Mouse (Mus musculus): ENCODE measurements around the gene Cacnb4. TPM values are rescaled to one million over a fixed set of nuclear protein-coding genes. Genes with fewer than 3 reads are reported as not detected.

Gene Cacnb4
- polyA plus RNA-seq, 1 experiment from 2014 or later, result 0.34 TPM

DNA sequence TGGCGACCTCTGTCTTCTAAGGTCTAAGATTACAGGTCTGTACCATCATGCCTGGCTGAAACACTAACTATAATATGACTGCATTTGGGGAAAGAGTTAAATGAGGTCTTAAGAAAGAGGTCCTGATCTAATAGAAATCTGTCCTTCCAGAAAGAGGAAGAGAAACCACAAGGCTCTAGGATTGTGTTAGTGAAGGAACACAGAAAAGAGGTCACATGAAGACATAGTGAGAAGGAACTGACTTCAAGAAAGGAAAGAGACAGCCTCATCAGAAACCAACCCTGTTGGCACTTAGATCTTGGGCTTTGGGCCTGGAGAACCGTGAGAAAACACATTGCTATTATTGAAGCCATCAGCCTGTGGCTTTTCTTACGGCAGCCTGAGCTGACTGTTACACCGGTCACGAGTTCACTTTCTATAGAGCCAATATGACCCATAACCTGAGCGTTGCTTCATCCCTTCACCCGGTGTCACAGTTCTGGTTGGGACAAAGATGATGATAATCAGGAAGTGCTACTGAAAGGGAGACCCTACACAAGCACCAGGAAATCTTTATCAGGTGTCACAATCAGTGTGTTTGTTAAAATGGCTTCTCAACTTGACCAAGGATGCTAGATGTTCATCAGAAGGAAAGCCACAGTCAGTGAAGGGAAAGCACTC is 153.4 kb downstream of the Cacnb4 start:
- Histone ChIP-seq H3K27me3 (ENCODE audit: control insufficient read depth, insufficient read depth, low read length) (no peaks in the 10 kb centered on the region), H3K9ac (ENCODE audit: low read length) (no peak overlapping the region), H3K4me2 (ENCODE audit: low read depth, low read length) (no peak overlapping the region), H3K36me3 (ENCODE audit: control insufficient read depth, insufficient read depth) (no peaks in the 10 kb centered on the region), H3K27ac (ENCODE audit: low read length) (no peak overlapping the region), H3K9me3 (replicated peaks; ENCODE audit: control insufficient read depth, low read length) (no peaks in the 10 kb centered on the region), H3K4me3 (ENCODE audit: low read length) (no peak overlapping the region), H3K4me1 (ENCODE audit: control insufficient read depth, insufficient read depth, low read length) (no peaks in the 10 kb centered on the region)
- ATAC-seq (replicated peaks; ENCODE audit: extremely low read depth, insufficient read depth, low FRiP score), result no peak
- WGBS, result 89% methylated on average over 7 of the region's 7 CpGs

GRCm38 (mm10) chr2:52521012-52521411 is 155.6 kb downstream of the Cacnb4 start:
- no peak for ATAC-seq (replicated peaks; ENCODE audit: extremely low read depth, insufficient read depth, low FRiP score)
- no peaks in the 10 kb centered on the region for H3K9me3 ChIP-seq (replicated peaks; ENCODE audit: control insufficient read depth, low read length)
- WGBS, result 73% methylated on average over 1 of the region's 1 CpGs
- no peak overlapping the region for H3K4me2 ChIP-seq (ENCODE audit: low read depth, low read length)
- no peak overlapping the region for H3K27ac ChIP-seq (ENCODE audit: low read length)
- H3K4me3 ChIP-seq (ENCODE audit: low read length), result no peak overlapping the region
- no peaks in the 10 kb centered on the region for H3K4me1 ChIP-seq (ENCODE audit: control insufficient read depth, insufficient read depth, low read length)
- no peak overlapping the region for H3K9ac ChIP-seq (ENCODE audit: low read length)
- H3K36me3 ChIP-seq (ENCODE audit: control insufficient read depth, insufficient read depth), result no peaks in the 10 kb centered on the region
- H3K27me3 ChIP-seq (ENCODE audit: control insufficient read depth, insufficient read depth, low read length), result no peaks in the 10 kb centered on the region

GRCm38 (mm10) chr2:52518740-52519139 is 157.9 kb downstream of the Cacnb4 start:
- Histone ChIP-seq H3K9me3 (replicated peaks; ENCODE audit: control insufficient read depth, low read length) (no peaks in the 10 kb centered on the region), H3K4me1 (ENCODE audit: control insufficient read depth, insufficient read depth, low read length) (no peaks in the 10 kb centered on the region), H3K27ac (ENCODE audit: low read length) (no peak overlapping the region), H3K4me3 (ENCODE audit: low read length) (no peak overlapping the region), H3K36me3 (ENCODE audit: control insufficient read depth, insufficient read depth) (no peaks in the 10 kb centered on the region), H3K27me3 (ENCODE audit: control insufficient read depth, insufficient read depth, low read length) (no peaks in the 10 kb centered on the region), H3K9ac (ENCODE audit: low read length) (no peak overlapping the region), H3K4me2 (ENCODE audit: low read depth, low read length) (no peak overlapping the region)
- 67% methylated on average over 4 of the region's 4 CpGs for WGBS
- ATAC-seq (replicated peaks; ENCODE audit: extremely low read depth, insufficient read depth, low FRiP score), result no peak

DNA sequence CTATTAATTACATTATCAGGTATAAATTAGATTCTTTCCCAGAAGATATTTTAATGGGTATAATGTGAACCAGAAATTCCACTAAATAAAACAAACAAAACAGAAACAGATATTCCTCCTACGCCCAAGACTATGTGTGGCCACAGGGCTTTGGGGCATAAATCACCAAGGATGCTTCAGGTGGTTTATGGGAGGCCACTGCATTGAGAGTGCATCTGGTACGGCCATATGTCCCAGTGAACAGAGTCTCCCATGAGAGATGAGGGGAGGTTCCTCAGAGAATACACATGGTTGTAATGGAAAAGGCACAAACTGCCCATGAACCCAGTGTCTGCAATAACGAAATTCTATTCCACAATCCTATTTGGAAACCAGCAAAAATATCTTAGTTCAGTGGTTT is 160.1 kb downstream of the Cacnb4 start:
- Histone ChIP-seq H3K36me3 (ENCODE audit: control insufficient read depth, insufficient read depth) (no peaks in the 10 kb centered on the region), H3K9ac (ENCODE audit: low read length) (no peak overlapping the region), H3K4me1 (ENCODE audit: control insufficient read depth, insufficient read depth, low read length) (no peaks in the 10 kb centered on the region), H3K9me3 (replicated peaks; ENCODE audit: control insufficient read depth, low read length) (no peaks in the 10 kb centered on the region), H3K27me3 (ENCODE audit: control insufficient read depth, insufficient read depth, low read length) (no peaks in the 10 kb centered on the region), H3K4me3 (ENCODE audit: low read length) (no peak overlapping the region), H3K27ac (ENCODE audit: low read length) (no peak overlapping the region), H3K4me2 (ENCODE audit: low read depth, low read length) (no peak overlapping the region)
- 86% methylated on average over 3 of the region's 3 CpGs for WGBS
- no peak for ATAC-seq (replicated peaks; ENCODE audit: extremely low read depth, insufficient read depth, low FRiP score)

DNA sequence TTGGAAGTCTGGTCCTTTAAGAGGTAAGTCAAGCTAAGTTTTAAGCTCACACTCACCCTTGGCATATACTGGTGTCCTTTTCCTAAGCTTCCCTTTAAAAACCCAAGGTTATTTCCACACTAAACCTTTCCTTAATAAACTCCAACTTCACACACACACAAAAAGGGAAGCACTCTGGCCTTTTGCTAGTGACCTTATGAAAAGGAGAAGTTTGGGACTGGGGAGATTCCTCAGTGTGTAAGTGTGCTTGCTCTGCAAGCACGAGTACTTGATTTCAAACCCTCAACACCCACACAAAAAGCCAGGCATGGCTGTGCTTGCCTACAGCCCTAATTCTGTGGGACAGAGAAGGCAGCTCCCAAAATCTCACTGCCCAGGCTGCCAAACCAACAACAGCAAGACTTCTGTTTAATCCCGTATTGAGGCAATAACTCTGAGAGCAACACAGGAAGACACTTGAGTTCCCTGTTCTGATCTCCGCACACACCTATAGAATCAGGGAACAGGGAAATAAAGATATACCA is 163.7 kb downstream of the Cacnb4 start:
- Histone ChIP-seq H3K4me1 (ENCODE audit: control insufficient read depth, insufficient read depth, low read length) (no peaks in the 10 kb centered on the region), H3K4me3 (ENCODE audit: low read length) (no peak overlapping the region), H3K27me3 (ENCODE audit: control insufficient read depth, insufficient read depth, low read length) (no peaks in the 10 kb centered on the region), H3K27ac (ENCODE audit: low read length) (no peak overlapping the region), H3K9ac (ENCODE audit: low read length) (no peak overlapping the region), H3K4me2 (ENCODE audit: low read depth, low read length) (no peak overlapping the region), H3K9me3 (replicated peaks; ENCODE audit: control insufficient read depth, low read length) (no peaks in the 10 kb centered on the region), H3K36me3 (ENCODE audit: control insufficient read depth, insufficient read depth) (no peaks in the 10 kb centered on the region)
- ATAC-seq (replicated peaks; ENCODE audit: extremely low read depth, insufficient read depth, low FRiP score), result no peak
- 63% methylated on average over 3 of the region's 3 CpGs for WGBS

- H3K27me3 ChIP-seq (ENCODE audit: control insufficient read depth, insufficient read depth, low read length), result no peaks in the 10 kb centered on the region
- WGBS, result 64% methylated on average over 3 of the region's 3 CpGs
- no peaks in the 10 kb centered on the region for H3K4me1 ChIP-seq (ENCODE audit: control insufficient read depth, insufficient read depth, low read length)
- no peaks in the 10 kb centered on the region for H3K9me3 ChIP-seq (replicated peaks; ENCODE audit: control insufficient read depth, low read length)
- H3K9ac ChIP-seq (ENCODE audit: low read length), result no peak overlapping the region
- no peaks in the 10 kb centered on the region for H3K36me3 ChIP-seq (ENCODE audit: control insufficient read depth, insufficient read depth)
- H3K4me3 ChIP-seq (ENCODE audit: low read length), result no peak overlapping the region
- H3K4me2 ChIP-seq (ENCODE audit: low read depth, low read length), result no peak overlapping the region
- no peak for ATAC-seq (replicated peaks; ENCODE audit: extremely low read depth, insufficient read depth, low FRiP score)
- no peak overlapping the region for H3K27ac ChIP-seq (ENCODE audit: low read length)
Measured at GRCm38 (mm10) chr2:52512206-52512605, 164.4 kb downstream of the Cacnb4 start.

DNA sequence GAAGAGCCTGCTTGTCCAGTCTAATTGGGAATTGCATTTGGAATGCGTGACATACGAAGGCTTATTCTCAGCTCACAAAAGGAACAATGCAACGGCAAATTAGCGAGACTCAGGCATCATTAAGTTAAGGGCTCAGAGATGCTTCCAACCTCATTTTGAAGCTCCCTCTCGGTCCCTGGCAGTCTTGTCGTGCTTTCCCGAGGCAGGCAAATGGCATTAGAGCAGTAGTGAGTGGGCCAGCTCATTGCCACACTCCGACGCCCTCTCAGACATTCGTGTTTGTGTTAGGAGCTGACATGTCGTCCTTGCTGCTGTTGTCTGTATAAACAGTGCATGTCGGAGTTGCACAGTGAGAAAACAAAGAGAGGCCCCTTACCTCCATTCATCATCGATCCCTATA is 164.8 kb downstream of the Cacnb4 start:
- 60% methylated on average over 13 of the region's 13 CpGs for WGBS
- Histone ChIP-seq H3K4me2 (ENCODE audit: low read depth, low read length) (no peak overlapping the region), H3K9me3 (replicated peaks; ENCODE audit: control insufficient read depth, low read length) (no peaks in the 10 kb centered on the region), H3K27me3 (ENCODE audit: control insufficient read depth, insufficient read depth, low read length) (no peaks in the 10 kb centered on the region), H3K9ac (ENCODE audit: low read length) (no peak overlapping the region), H3K36me3 (ENCODE audit: control insufficient read depth, insufficient read depth) (no peaks in the 10 kb centered on the region), H3K4me3 (ENCODE audit: low read length) (no peak overlapping the region), H3K27ac (ENCODE audit: low read length) (no peak overlapping the region), H3K4me1 (ENCODE audit: control insufficient read depth, insufficient read depth, low read length) (no peaks in the 10 kb centered on the region)
- no peak for ATAC-seq (replicated peaks; ENCODE audit: extremely low read depth, insufficient read depth, low FRiP score)

DNA sequence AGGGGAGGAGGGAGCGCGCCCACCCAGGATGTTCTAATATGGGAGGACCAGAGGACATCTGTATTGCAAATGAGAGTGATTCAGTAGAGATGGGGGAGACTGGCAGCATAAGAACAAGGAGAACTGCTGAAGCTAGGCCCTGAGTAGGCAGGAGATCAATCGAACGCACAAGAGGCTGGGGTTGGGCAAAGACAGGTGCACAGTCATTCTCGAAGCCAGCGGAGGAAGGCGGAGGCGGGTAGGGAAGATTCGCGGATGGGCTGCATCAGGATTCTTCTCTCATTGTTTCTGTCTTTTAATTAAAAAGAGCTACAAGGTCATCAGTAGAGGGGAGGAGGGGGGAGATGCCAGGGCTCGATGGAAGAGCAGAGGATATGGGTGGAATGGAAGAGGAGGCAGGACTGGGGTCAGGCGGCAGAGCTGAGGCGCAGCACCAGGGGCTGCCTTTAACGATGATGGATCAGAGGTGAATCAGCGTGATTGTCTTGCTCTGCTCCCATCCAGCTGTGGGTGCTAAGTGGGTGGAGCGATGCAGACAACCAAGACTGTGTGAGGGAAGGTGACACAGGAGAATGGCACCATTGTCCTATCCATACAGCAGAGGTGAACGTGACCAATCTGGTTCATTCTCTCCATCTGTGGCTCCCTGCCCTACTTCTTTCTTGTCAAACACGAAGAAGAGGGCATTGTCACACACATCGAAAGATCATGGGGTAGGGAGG is 166.7 kb downstream of the Cacnb4 start:
- ATAC-seq (replicated peaks; ENCODE audit: extremely low read depth, insufficient read depth, low FRiP score), result no peak
- Histone ChIP-seq H3K9ac (ENCODE audit: low read length) (no peak overlapping the region), H3K4me1 (ENCODE audit: control insufficient read depth, insufficient read depth, low read length) (no peaks in the 10 kb centered on the region), H3K36me3 (ENCODE audit: control insufficient read depth, insufficient read depth) (no peaks in the 10 kb centered on the region), H3K27ac (ENCODE audit: low read length) (no peak overlapping the region), H3K27me3 (ENCODE audit: control insufficient read depth, insufficient read depth, low read length) (no peaks in the 10 kb centered on the region), H3K4me3 (ENCODE audit: low read length) (no peak overlapping the region), H3K4me2 (ENCODE audit: low read depth, low read length) (no peak overlapping the region), H3K9me3 (replicated peaks; ENCODE audit: control insufficient read depth, low read length) (no peaks in the 10 kb centered on the region)
- WGBS, result 83% methylated on average over 19 of the region's 19 CpGs

DNA sequence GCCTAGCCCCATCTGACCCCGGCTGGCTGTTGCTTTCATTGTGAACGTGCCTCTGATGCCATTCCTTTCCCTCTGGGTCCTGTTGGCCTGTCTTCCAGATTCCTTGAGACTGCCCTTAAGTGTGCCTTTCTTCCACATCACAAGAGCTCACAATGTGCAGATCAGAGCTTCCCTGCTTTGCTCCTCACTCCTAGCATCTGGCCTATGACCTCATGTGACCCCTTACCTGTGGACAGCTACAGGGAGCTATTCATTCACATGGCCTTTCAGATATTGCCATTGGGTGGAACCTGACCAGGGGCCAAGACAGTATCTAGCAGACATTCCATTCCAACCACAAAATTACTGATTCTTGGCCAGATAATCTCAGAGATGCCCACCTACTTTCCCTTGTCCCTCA is 171.5 kb downstream of the Cacnb4 start:
- Histone ChIP-seq H3K9ac (ENCODE audit: low read length) (no peak overlapping the region), H3K27ac (ENCODE audit: low read length) (no peak overlapping the region), H3K4me1 (ENCODE audit: control insufficient read depth, insufficient read depth, low read length) (peaks cover under 1% of the 10 kb centered on the region; the same call in 1 of the 2 replicates), H3K9me3 (replicated peaks; ENCODE audit: control insufficient read depth, low read length) (peaks cover 3% of the 10 kb centered on the region), H3K36me3 (ENCODE audit: control insufficient read depth, insufficient read depth) (no peaks in the 10 kb centered on the region), H3K4me2 (ENCODE audit: low read depth, low read length) (no peak overlapping the region), H3K27me3 (ENCODE audit: control insufficient read depth, insufficient read depth, low read length) (no peaks in the 10 kb centered on the region), H3K4me3 (ENCODE audit: low read length) (no peak overlapping the region)
- 83% methylated on average over 2 of the region's 2 CpGs for WGBS
- ATAC-seq (replicated peaks; ENCODE audit: extremely low read depth, insufficient read depth, low FRiP score), result no peak

All from heart, embryonic 16.5 days (tissue).